Mouse (Mus musculus): ENCODE measurements at regions not wholly inside any gene's neighbourhood (a gene's known extent, or its start where the extent isn't known, plus 50 kb on each side); places are given as distances from the start of the nearest gene placed in this dataset.

DNA sequence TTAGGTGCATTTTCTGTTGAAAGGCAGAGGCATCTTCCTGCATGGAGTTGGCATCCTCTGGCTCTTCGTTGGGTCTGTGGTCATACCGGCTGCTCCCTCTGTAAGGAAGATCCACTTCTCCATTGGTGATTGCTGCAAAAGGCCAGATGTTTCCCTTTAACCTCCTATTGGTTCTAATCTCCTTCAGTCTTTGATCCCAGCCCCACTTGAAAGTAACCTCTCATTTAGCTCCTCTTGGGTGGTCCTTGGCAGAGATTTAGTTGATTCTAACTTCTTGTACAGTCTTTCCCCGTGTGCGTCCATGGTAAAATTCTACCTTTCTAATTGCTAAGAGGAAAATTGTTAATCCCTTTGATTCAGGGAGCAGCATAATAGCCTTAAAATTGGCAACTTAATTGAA, 347.4 kb upstream of the Ddhd1 start:
- ATAC-seq (replicated peaks; ENCODE audit: low FRiP score): no peak
- no peaks in the 10 kb centered on the region for H3K36me3 ChIP-seq (ENCODE audit: control insufficient read depth, insufficient read depth, low read length)
- H3K4me2 ChIP-seq (ENCODE audit: low read depth, low read length, severe bottlenecking): no peak overlapping the region
- no peak overlapping the region for H3K9ac ChIP-seq (ENCODE audit: low read length)
- no peaks in the 10 kb centered on the region for H3K9me3 ChIP-seq (ENCODE audit: control insufficient read depth, low read length)
- no peak overlapping the region for H3K4me3 ChIP-seq (ENCODE audit: low read depth, low read length)
- H3K27me3 ChIP-seq (ENCODE audit: control insufficient read depth, insufficient read depth, low read length): no peaks in the 10 kb centered on the region
- H3K27ac ChIP-seq (ENCODE audit: low read depth, low read length): no peak overlapping the region
- 25% methylated on average over 4 of the region's 4 CpGs for WGBS
- DNase-seq (ENCODE audit: low spot score): no peak
- no peaks in the 10 kb centered on the region for H3K4me1 ChIP-seq (replicated peaks; ENCODE audit: control insufficient read depth, insufficient read depth, low read length)

DNA sequence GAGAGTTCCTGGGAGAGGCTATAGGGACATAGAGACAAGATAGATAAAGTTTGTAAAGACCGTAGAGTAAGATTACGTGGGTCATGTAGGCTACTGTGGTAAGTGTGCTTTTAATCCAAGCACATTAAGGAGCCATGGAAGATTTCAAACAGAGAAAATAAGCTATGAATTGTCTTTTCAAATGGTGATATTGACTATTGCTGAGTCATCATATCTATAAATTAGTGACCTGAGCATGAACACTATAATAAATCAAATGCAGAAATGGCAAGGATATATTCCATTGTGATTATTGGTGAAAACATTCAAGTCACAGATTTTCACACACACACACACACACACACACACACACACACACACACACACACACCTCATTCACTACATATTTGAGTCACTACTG, 355.3 kb upstream of the Ddhd1 start:
- Histone ChIP-seq H3K27ac (ENCODE audit: low read depth, low read length) (no peak overlapping the region), H3K27me3 (ENCODE audit: control insufficient read depth, insufficient read depth, low read length) (no peaks in the 10 kb centered on the region), H3K9me3 (ENCODE audit: control insufficient read depth, low read length) (no peaks in the 10 kb centered on the region), H3K4me3 (ENCODE audit: low read depth, low read length) (no peak overlapping the region), H3K4me1 (replicated peaks; ENCODE audit: control insufficient read depth, insufficient read depth, low read length) (no peaks in the 10 kb centered on the region), H3K36me3 (ENCODE audit: control insufficient read depth, insufficient read depth, low read length) (no peaks in the 10 kb centered on the region), H3K9ac (ENCODE audit: low read length) (no peak overlapping the region), H3K4me2 (ENCODE audit: low read depth, low read length, severe bottlenecking) (no peak overlapping the region)
- 96% methylated on average over 2 of the region's 2 CpGs for WGBS
- no peak for ATAC-seq (replicated peaks; ENCODE audit: low FRiP score)
- no peak for DNase-seq (ENCODE audit: low spot score)

DNA sequence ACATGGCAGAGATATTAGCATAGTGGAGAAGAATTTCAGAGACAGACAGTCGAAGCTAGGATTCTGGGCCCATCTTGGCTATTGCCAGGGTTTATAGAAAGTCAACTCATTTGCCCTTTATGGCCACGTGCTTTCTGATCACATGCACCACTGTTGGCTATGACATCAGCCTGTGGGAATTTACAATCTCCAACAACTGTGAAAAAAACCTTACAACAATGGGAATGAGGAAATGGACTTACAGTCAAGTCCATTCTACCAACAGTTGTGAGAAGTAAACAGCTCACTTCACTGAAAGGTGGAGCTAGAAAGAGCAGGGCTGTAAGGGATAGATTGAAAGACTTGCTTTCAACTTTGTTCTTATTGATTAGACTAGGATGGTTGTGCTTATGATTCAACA, 356.1 kb upstream of the Ddhd1 start:
- Histone ChIP-seq H3K27me3 (ENCODE audit: control insufficient read depth, insufficient read depth, low read length) (no peaks in the 10 kb centered on the region), H3K4me3 (ENCODE audit: low read depth, low read length) (no peak overlapping the region), H3K9me3 (ENCODE audit: control insufficient read depth, low read length) (no peaks in the 10 kb centered on the region), H3K27ac (ENCODE audit: low read depth, low read length) (no peak overlapping the region), H3K4me1 (replicated peaks; ENCODE audit: control insufficient read depth, insufficient read depth, low read length) (no peaks in the 10 kb centered on the region), H3K9ac (ENCODE audit: low read length) (no peak overlapping the region), H3K4me2 (ENCODE audit: low read depth, low read length, severe bottlenecking) (no peak overlapping the region), H3K36me3 (ENCODE audit: control insufficient read depth, insufficient read depth, low read length) (no peaks in the 10 kb centered on the region)
- ATAC-seq (replicated peaks; ENCODE audit: low FRiP score) (no peak), DNase-seq (ENCODE audit: low spot score) (no peak)
- WGBS: 75% methylated on average over 2 of the region's 2 CpGs

DNA sequence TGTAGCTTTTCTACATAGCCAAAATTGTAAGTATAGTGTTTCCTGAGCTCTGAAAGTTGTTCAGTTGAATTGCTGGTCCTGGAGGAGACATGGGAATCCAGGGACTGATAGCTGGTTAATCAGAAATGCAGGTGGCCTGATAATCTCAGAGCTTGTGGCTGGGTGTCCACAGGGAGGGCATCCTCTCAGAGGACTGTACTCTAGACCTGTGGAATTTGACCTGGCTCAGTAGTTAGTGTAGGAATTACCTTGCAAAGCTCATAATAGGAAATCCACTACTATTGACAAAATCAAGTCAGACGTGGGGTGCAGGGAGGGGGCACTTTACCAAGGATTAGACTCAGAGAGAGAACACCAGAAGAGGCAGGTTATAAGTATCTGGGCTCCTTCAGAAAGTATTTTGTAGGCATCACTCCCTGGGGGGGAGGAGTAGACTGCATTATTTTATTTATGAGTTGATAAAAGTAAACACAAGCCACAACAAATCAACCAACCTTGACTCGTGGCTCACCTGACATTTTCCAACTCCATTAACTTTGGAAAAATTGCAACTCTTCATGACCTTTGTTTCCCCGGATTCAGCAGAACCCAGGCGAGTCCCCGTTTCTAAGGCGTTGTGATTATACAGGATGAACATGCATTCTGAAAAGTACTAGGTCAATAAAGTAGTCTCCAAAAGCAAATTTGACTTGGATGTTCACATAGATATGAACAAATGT, 357.9 kb upstream of the Ddhd1 start:
- no peak overlapping the region for H3K9ac ChIP-seq (ENCODE audit: low read length)
- H3K27me3 ChIP-seq (ENCODE audit: control insufficient read depth, insufficient read depth, low read length): no peaks in the 10 kb centered on the region
- DNase-seq (ENCODE audit: low spot score) (no peak), ATAC-seq (replicated peaks; ENCODE audit: low FRiP score) (no peak)
- no peaks in the 10 kb centered on the region for H3K9me3 ChIP-seq (ENCODE audit: control insufficient read depth, low read length)
- no peak overlapping the region for H3K4me3 ChIP-seq (ENCODE audit: low read depth, low read length)
- H3K4me1 ChIP-seq (replicated peaks; ENCODE audit: control insufficient read depth, insufficient read depth, low read length): no peaks in the 10 kb centered on the region
- 94% methylated on average over 6 of the region's 6 CpGs for WGBS
- no peaks in the 10 kb centered on the region for H3K36me3 ChIP-seq (ENCODE audit: control insufficient read depth, insufficient read depth, low read length)
- no peak overlapping the region for H3K27ac ChIP-seq (ENCODE audit: low read depth, low read length)
- H3K4me2 ChIP-seq (ENCODE audit: low read depth, low read length, severe bottlenecking): no peak overlapping the region

DNA sequence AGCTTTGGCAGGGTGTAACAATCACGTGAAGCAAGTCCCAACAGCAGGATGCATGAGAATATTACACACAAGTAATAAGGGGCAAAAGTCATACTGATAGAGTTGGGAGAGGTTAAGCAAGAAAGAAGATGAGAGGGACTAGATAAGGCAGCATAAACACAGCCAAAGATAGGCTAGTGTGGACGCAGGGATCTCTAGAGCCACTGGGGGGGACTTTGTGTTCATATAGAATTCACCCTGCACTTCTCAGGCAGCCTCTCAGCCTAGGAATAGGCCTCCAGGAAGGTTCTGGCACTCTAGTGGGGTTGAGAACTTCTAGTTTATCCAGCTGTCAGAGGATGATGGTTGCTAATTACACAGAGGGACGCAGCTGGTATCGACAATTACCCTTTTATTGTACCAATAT, 358.8 kb upstream of the Ddhd1 start:
- Histone ChIP-seq H3K4me3 (ENCODE audit: low read depth, low read length) (no peak overlapping the region), H3K27ac (ENCODE audit: low read depth, low read length) (no peak overlapping the region), H3K9me3 (ENCODE audit: control insufficient read depth, low read length) (no peaks in the 10 kb centered on the region), H3K4me2 (ENCODE audit: low read depth, low read length, severe bottlenecking) (no peak overlapping the region), H3K9ac (ENCODE audit: low read length) (no peak overlapping the region), H3K27me3 (ENCODE audit: control insufficient read depth, insufficient read depth, low read length) (no peaks in the 10 kb centered on the region), H3K36me3 (ENCODE audit: control insufficient read depth, insufficient read depth, low read length) (no peaks in the 10 kb centered on the region), H3K4me1 (replicated peaks; ENCODE audit: control insufficient read depth, insufficient read depth, low read length) (no peaks in the 10 kb centered on the region)
- 68% methylated on average over 4 of the region's 4 CpGs for WGBS
- DNase-seq (ENCODE audit: low spot score) (no peak), ATAC-seq (replicated peaks; ENCODE audit: low FRiP score) (no peak)

DNA sequence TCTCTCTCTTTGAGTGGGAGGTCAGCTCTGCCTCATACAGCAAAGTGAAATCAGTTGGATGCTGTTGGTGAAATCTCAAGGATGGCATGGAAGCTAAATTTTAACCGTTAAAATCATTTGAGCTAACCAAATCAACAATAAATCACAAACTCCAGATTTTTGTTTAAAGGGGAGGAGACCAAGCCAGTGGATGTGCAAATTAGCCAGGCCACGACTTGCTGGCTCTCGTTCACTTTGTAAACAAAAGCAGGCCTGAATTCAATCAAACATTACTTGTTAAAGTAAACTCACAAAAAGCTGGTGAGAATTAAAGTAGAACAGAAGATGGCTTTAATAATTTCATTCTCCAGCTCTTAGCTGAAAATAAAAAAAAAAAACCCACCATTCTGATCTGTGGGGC, 359.3 kb upstream of the Ddhd1 start:
- Histone ChIP-seq H3K27me3 (ENCODE audit: control insufficient read depth, insufficient read depth, low read length) (no peaks in the 10 kb centered on the region), H3K9me3 (ENCODE audit: control insufficient read depth, low read length) (no peaks in the 10 kb centered on the region), H3K27ac (ENCODE audit: low read depth, low read length) (no peak overlapping the region), H3K36me3 (ENCODE audit: control insufficient read depth, insufficient read depth, low read length) (no peaks in the 10 kb centered on the region), H3K4me2 (ENCODE audit: low read depth, low read length, severe bottlenecking) (no peak overlapping the region), H3K4me3 (ENCODE audit: low read depth, low read length) (no peak overlapping the region), H3K4me1 (replicated peaks; ENCODE audit: control insufficient read depth, insufficient read depth, low read length) (no peaks in the 10 kb centered on the region), H3K9ac (ENCODE audit: low read length) (no peak overlapping the region)
- ATAC-seq (replicated peaks; ENCODE audit: low FRiP score) (no peak), DNase-seq (ENCODE audit: low spot score) (no peak)
- 58% methylated on average over 3 of the region's 3 CpGs for WGBS

DNA sequence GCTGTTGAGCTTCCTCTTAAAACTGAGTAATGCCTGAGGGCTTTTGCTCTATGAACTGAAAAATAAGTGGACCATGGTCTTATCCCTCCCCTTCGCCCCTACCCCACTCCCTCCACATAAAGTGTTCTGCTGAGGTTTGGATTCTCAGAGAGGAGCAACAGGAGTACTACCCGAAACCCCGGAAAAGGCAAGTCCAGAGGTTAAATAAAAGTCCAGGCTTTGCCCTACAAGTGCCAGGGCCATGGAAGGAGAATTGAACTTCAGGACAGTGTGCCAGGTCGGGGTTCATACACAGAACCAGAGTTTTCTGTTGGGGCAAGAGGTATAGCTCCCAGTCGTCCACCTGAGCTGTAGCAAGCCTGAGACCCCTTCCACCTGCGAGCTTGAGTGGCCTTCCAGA, 360.0 kb upstream of the Ddhd1 start:
- Histone ChIP-seq H3K27me3 (ENCODE audit: control insufficient read depth, insufficient read depth, low read length) (no peaks in the 10 kb centered on the region), H3K4me3 (ENCODE audit: low read depth, low read length) (no peak overlapping the region), H3K9ac (ENCODE audit: low read length) (no peak overlapping the region), H3K9me3 (ENCODE audit: control insufficient read depth, low read length) (no peaks in the 10 kb centered on the region), H3K4me2 (ENCODE audit: low read depth, low read length, severe bottlenecking) (no peak overlapping the region), H3K4me1 (replicated peaks; ENCODE audit: control insufficient read depth, insufficient read depth, low read length) (no peaks in the 10 kb centered on the region), H3K36me3 (ENCODE audit: control insufficient read depth, insufficient read depth, low read length) (no peaks in the 10 kb centered on the region), H3K27ac (ENCODE audit: low read depth, low read length) (no peak overlapping the region)
- DNase-seq (ENCODE audit: low spot score): no peak
- WGBS: 86% methylated on average over 6 of the region's 6 CpGs
- no peak for ATAC-seq (replicated peaks; ENCODE audit: low FRiP score)

DNA sequence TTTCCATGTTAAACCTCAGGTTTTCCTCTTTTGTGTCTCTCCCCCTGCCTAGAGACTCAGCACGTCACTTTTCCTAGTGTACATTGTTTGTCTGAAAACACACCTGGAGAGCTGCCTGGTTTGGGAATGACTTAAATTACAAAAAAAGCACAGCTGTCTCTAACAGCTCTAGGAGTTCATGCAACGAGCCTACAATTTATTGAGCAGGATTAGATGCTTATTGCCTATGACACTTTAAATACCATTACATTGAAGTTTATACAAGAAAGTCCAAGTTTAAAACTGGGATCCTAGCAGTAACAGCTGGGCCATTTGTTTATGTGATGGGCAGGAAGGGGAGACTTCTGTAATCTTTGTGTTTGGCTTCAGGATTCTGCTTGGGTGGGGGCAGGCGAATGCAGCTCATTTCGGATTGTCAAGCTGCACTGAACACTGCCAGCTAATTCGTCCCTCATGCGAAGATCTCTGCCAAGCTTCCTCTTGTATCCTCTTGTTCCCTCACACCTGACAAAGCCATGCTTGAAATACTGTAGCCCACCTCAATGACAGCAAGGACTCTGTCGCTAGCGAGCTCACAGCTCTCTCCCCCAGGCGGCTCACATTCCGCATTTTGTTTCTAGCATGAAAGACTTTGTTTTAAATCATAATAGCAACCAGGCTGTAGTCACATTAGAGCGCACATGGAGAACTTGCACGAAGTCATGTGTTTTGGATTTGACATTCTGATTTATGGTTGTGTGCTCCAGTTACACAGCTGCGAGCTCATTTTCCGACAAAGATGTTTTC, 359.8 kb upstream of the Gm15217 start:
- 70% methylated on average over 14 of the region's 14 CpGs for whole genome bisulfite sequencing
- Histone ChIP-seq H3K27ac (ENCODE audit: low read depth, low read length) (no peak overlapping the region), H3K9me3 (ENCODE audit: control insufficient read depth, low read length) (no peaks in the 10 kb centered on the region), H3K36me3 (ENCODE audit: control insufficient read depth, insufficient read depth, low read length) (no peaks in the 10 kb centered on the region), H3K9ac (ENCODE audit: low read length) (no peak overlapping the region), H3K27me3 (ENCODE audit: control insufficient read depth, insufficient read depth, low read length) (no peaks in the 10 kb centered on the region), H3K4me3 (ENCODE audit: low read depth, low read length) (no peak overlapping the region), H3K4me2 (ENCODE audit: low read depth, low read length, severe bottlenecking) (no peak overlapping the region), H3K4me1 (replicated peaks; ENCODE audit: control insufficient read depth, insufficient read depth, low read length) (no peaks in the 10 kb centered on the region)
- ATAC-seq (replicated peaks; ENCODE audit: low FRiP score) (no peak), DNase-seq (ENCODE audit: low spot score) (no peak)

DNA sequence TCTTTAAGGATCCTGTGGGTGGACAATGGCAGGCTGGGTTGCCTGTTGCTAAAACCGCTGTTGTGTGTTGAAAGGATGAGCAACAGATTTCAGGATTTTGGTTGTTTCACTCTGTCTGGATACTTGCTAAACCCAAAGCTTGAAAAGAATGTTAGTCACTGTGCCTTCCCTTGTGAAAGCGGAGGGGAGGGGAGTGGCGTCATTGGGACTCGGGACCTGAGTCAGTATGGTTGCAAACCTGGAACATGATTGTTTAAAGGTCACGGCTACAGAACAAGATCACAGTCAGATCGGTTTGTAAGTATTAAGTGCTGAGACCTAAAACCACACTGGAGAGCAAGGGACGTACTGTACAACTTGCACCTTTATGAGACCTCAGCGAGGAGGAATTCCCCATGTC, 344.9 kb upstream of the Gm15217 start:
- no peak for ATAC-seq (replicated peaks; ENCODE audit: low FRiP score)

More for the DNA sequence above, 344.9 kb upstream of the Gm15217 start:
- Histone ChIP-seq H3K4me2 (ENCODE audit: low read depth, low read length, severe bottlenecking) (no peak overlapping the region), H3K27me3 (ENCODE audit: control insufficient read depth, insufficient read depth, low read length) (no peaks in the 10 kb centered on the region), H3K4me3 (ENCODE audit: low read depth, low read length) (no peak overlapping the region), H3K27ac (ENCODE audit: low read depth, low read length) (no peak overlapping the region), H3K9ac (ENCODE audit: low read length) (no peak overlapping the region), H3K36me3 (ENCODE audit: control insufficient read depth, insufficient read depth, low read length) (no peaks in the 10 kb centered on the region), H3K4me1 (replicated peaks; ENCODE audit: control insufficient read depth, insufficient read depth, low read length) (no peaks in the 10 kb centered on the region), H3K9me3 (ENCODE audit: control insufficient read depth, low read length) (no peaks in the 10 kb centered on the region)
- no peak for DNase-seq (ENCODE audit: low spot score)
- 93% methylated on average over 8 of the region's 8 CpGs for WGBS

All from forebrain, embryonic 11.5 days (tissue).